Mouse (Mus musculus): ENCODE results near the gene F2rl2. TPM values are rescaled to one million over a fixed set of nuclear protein-coding genes. Genes with fewer than 3 reads are reported as not detected.

F2rl2 gene
- total and polyA plus RNA-seq, 3 experiments: 0.08 TPM; not detected in 2

DNA sequence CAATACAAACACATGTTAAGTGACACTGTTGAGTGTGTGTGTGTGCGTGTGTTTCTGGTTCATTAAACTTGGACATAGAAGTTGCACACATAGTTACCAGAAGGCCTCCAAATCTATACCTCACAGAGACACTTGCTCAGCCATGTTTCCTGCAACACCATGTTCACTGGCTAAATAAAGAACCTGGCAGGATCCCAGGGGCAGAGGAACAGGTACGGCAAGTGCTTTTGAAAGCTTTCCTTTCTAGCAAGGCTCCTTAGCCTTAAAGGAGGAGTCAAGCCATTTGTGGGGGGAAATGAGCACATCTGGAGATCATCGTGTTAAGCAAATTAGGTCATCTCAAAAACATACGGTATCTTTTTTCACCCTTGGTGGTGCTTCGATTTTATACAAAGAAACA lies 6.7 kb downstream of the F2rl2 start:
- Histone ChIP-seq H3K27me3 (replicated peaks) (no peaks in the 10 kb centered on the region), H3K27ac (ENCODE audit: insufficient read depth, low read depth) (no peak overlapping the region), H3K4me1 (ENCODE audit: control insufficient read depth in 1 of 2, insufficient read depth in 2 of 2) (peaks cover 0 to 5% of the 10 kb centered on the region in 2 experiments; a peak in 2 of 4 replicates), H3K4me2 (ENCODE audit: insufficient read depth, low read depth, poor library complexity, severe bottlenecking) (no peak overlapping the region), H3K9me3 (replicated peaks; ENCODE audit: low read length) (no peaks in the 10 kb centered on the region), H3K4me3 (replicated peaks in 1 of 3; ENCODE audit: low read depth in 2 of 3, low read length in 2 of 3, poor library complexity in 1 of 3) (no peak overlapping the region), H3K79me2 (replicated peaks; ENCODE audit: control insufficient read depth, extremely low read depth, insufficient read depth, poor library complexity, severe bottlenecking) (no peaks in the 10 kb centered on the region), H3K36me3 (replicated peaks in 1 of 2; ENCODE audit: control insufficient read depth in 1 of 2, insufficient read depth in 1 of 2, low read length in 1 of 2) (no peaks in the 10 kb centered on the region), H3K9ac (ENCODE audit: insufficient read depth, low read depth) (no peak overlapping the region)
- no peak for DNase-seq (ENCODE audit: extremely low read depth)
- dilution Hi-C loops (cut with MboI; ENCODE audit: extremely low pct_ligation_motif_present, extremely low pct_unique_long_range_greater_than_20kb, low sequenced_read_pairs) (no loop called here), in situ Hi-C loops (cut with MboI; ENCODE audit: low pct_ligation_motif_present, low pct_unique_long_range_greater_than_20kb, low sequenced_read_pairs) (no loop called here)
- TF ChIP-seq SMC3 (IDR thresholded peaks at IDR 0.05; ENCODE audit: low read depth, low read length) (no peak), TBP (conservative IDR thresholded peaks at IDR 0.05; ENCODE audit: low read depth, low read length) (no peak), CTCF (conservative IDR thresholded peaks at IDR 0.05 in 1 of 2, IDR thresholded peaks at IDR 0.05 in 1 of 2; ENCODE audit: low read depth in 2 of 2, low read length in 2 of 2) (no peak), MXI1 (IDR thresholded peaks at IDR 0.05; ENCODE audit: low read depth, low read length) (no peak), GABPA (IDR thresholded peaks at IDR 0.05; ENCODE audit: insufficient replicate concordance, low read depth, low read length) (no peak)

DNA sequence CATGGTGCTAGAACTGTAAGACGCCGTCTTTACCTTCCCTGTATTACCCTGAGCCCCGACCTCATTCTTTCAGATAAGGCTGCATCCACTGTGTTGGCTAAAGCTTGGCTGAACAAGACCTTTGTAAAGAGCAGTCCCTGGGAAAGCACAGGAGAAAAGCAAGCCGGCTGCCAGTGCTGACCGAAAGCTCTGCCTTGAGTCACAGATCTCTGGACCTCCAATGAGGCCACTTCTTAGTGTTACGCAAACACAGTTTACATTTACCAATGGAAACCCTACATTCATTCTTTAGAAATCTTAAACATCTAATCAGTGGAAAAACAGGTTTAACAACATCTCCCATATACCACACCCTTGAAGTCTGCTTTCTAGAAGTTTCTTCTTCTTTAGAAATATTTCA lies 8.9 kb downstream of the F2rl2 start:
- Histone ChIP-seq H3K9me3 (replicated peaks; ENCODE audit: low read length) (no peaks in the 10 kb centered on the region), H3K9ac (ENCODE audit: insufficient read depth, low read depth) (no peak overlapping the region), H3K4me3 (replicated peaks in 1 of 3; ENCODE audit: low read depth in 2 of 3, low read length in 2 of 3, poor library complexity in 1 of 3) (no peak overlapping the region), H3K27ac (ENCODE audit: insufficient read depth, low read depth) (no peak overlapping the region), H3K4me1 (ENCODE audit: control insufficient read depth in 1 of 2, insufficient read depth in 2 of 2) (no peaks in the 10 kb centered on the region), H3K79me2 (replicated peaks; ENCODE audit: control insufficient read depth, extremely low read depth, insufficient read depth, poor library complexity, severe bottlenecking) (no peaks in the 10 kb centered on the region), H3K4me2 (ENCODE audit: insufficient read depth, low read depth, poor library complexity, severe bottlenecking) (no peak overlapping the region), H3K27me3 (replicated peaks) (no peaks in the 10 kb centered on the region), H3K36me3 (replicated peaks in 1 of 2; ENCODE audit: control insufficient read depth in 1 of 2, insufficient read depth in 1 of 2, low read length in 1 of 2) (no peaks in the 10 kb centered on the region)
- in situ Hi-C loops (cut with MboI; ENCODE audit: low pct_ligation_motif_present, low pct_unique_long_range_greater_than_20kb, low sequenced_read_pairs) (no loop called here), dilution Hi-C loops (cut with MboI; ENCODE audit: extremely low pct_ligation_motif_present, extremely low pct_unique_long_range_greater_than_20kb, low sequenced_read_pairs) (no loop called here)
- DNase-seq (ENCODE audit: extremely low read depth): no peak
- TF ChIP-seq POLR2AphosphoS2 (IDR thresholded peaks at IDR 0.05; ENCODE audit: low read depth, low read length): no peak

DNA sequence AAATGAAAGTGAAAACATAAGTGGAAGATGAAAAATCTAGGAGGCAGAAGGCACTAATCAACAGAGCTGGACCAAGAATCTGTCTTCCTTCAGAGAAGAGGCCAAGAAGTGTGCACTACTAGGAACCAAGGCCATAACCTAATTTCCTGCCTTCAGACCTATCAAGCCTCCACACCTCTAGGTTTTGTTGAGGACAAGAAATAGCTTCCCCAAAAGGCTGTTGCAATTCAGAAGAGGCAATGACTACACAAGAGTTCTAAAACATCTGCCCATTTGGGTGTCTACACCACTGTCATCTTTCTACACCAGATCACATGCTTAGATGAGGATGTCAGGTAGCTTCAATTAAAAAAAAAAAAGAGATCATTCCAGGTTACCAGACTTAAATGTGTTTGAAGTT lies 15.4 kb downstream of the F2rl2 start:
- in situ Hi-C loops (cut with MboI; ENCODE audit: low pct_ligation_motif_present, low pct_unique_long_range_greater_than_20kb, low sequenced_read_pairs): no loop called here
- no peak overlapping the region for H3K4me2 ChIP-seq (ENCODE audit: insufficient read depth, low read depth, poor library complexity, severe bottlenecking)
- H3K36me3 ChIP-seq (replicated peaks in 1 of 2; ENCODE audit: control insufficient read depth in 1 of 2, insufficient read depth in 1 of 2, low read length in 1 of 2): no peaks in the 10 kb centered on the region
- DNase-seq (ENCODE audit: extremely low read depth): no peak
- H3K27me3 ChIP-seq (replicated peaks): no peaks in the 10 kb centered on the region
- H3K4me1 ChIP-seq (ENCODE audit: control insufficient read depth in 1 of 2, insufficient read depth in 2 of 2): peaks cover 0 to 16% of the 10 kb centered on the region in 2 experiments; a peak in 2 of 4 replicates
- H3K9me3 ChIP-seq (replicated peaks; ENCODE audit: low read length): no peaks in the 10 kb centered on the region
- no peaks in the 10 kb centered on the region for H3K79me2 ChIP-seq (replicated peaks; ENCODE audit: control insufficient read depth, extremely low read depth, insufficient read depth, poor library complexity, severe bottlenecking)
- H3K9ac ChIP-seq (ENCODE audit: insufficient read depth, low read depth): no peak overlapping the region
- dilution Hi-C loops (cut with MboI; ENCODE audit: extremely low pct_ligation_motif_present, extremely low pct_unique_long_range_greater_than_20kb, low sequenced_read_pairs): no loop called here
- H3K4me3 ChIP-seq (replicated peaks in 1 of 3; ENCODE audit: low read depth in 2 of 3, low read length in 2 of 3, poor library complexity in 1 of 3): no peak overlapping the region
- TF ChIP-seq ZMIZ1 (IDR thresholded peaks at IDR 0.05; ENCODE audit: low read depth, low read length) (no peak), BHLHE40 (IDR thresholded peaks at IDR 0.05; ENCODE audit: low read depth, low read length) (no peak), GABPA (IDR thresholded peaks at IDR 0.05; ENCODE audit: insufficient replicate concordance, low read depth, low read length) (no peak), HCFC1 (IDR thresholded peaks at IDR 0.05; ENCODE audit: low read depth, low read length) (no peak), MYC (IDR thresholded peaks at IDR 0.05; ENCODE audit: low read depth, low read length) (no peak), MAFK (IDR thresholded peaks at IDR 0.05; ENCODE audit: insufficient replicate concordance, low read length) (no peak), USF2 (conservative IDR thresholded peaks at IDR 0.05; ENCODE audit: low read depth, low read length) (no peak)
- H3K27ac ChIP-seq (ENCODE audit: insufficient read depth, low read depth): no peak overlapping the region
